Mouse (Mus musculus) left cerebral cortex, adult 8-10 months (tissue): ENCODE measurements around the gene Fam160a1. TPM values are rescaled to one million over a fixed set of nuclear protein-coding genes. Genes with fewer than 3 reads are reported as not detected.

Source experiments
- DNase-seq, 2 experiments: peaks; one replicate each; pipeline ENCODE4 v3.0.0; 2022; ENCODE audit warnings: low spot score in 2 of 2
- total RNA-seq, 4 experiments: library from RNA; stranded (reverse); gene quantifications; 2 replicates each; pipeline ENCODE4 v1.2.4; 2022

Fam160a1 gene
- total RNA-seq, 4 experiments from 2014 or later: 3.4 to 5.0 (median 3.9) TPM

- DNase-seq: no peak
Measured at GRCm38 (mm10) chr3:85748863-85749262, 68.2 kb downstream of the Fam160a1 start.

GRCm38 (mm10) chr3:85746116-85746515, 71.0 kb downstream of the Fam160a1 start:
- DNase-seq: no peak

- no peak for DNase-seq
Measured at GRCm38 (mm10) chr3:85741767-85742166, 75.3 kb downstream of the Fam160a1 start.

GRCm38 (mm10) chr3:85738591-85738990, 78.5 kb downstream of the Fam160a1 start:
- no peak for DNase-seq

GRCm38 (mm10) chr3:85733939-85734729, 83.0 kb downstream of the Fam160a1 start:
- DNase-seq: no peak

- DNase-seq: no peak
Measured at GRCm38 (mm10) chr3:85727171-85727570, 89.9 kb downstream of the Fam160a1 start.

- no peak for DNase-seq
Measured at GRCm38 (mm10) chr3:85725971-85726370, 91.1 kb downstream of the Fam160a1 start.

- no peak for DNase-seq
Measured at GRCm38 (mm10) chr3:85725110-85725509, 92.0 kb downstream of the Fam160a1 start.

- no peak for DNase-seq
Measured at GRCm38 (mm10) chr3:85722581-85722980, 94.5 kb downstream of the Fam160a1 start.

- no peak for DNase-seq
Measured at GRCm38 (mm10) chr3:85715764-85716297, 101.3 kb downstream of the Fam160a1 start.

GRCm38 (mm10) chr3:85713936-85714709, 103.0 kb downstream of the Fam160a1 start:
- DNase-seq: no peak

- no peak for DNase-seq
Measured at GRCm38 (mm10) chr3:85710695-85711094, 106.4 kb downstream of the Fam160a1 start.

- peak; percentile 18 to 26 for DNase-seq
Measured at GRCm38 (mm10) chr3:85707421-85707820, 109.7 kb downstream of the Fam160a1 start.

GRCm38 (mm10) chr3:85703141-85703882, 113.8 kb downstream of the Fam160a1 start:
- DNase-seq: no peak

GRCm38 (mm10) chr3:85698496-85698895, 118.6 kb downstream of the Fam160a1 start:
- DNase-seq: no peak

- no peak for DNase-seq
Measured at GRCm38 (mm10) chr3:85695056-85695455, 122.0 kb downstream of the Fam160a1 start.

- no peak for DNase-seq
Measured at GRCm38 (mm10) chr3:85693013-85693412, 124.1 kb downstream of the Fam160a1 start.

GRCm38 (mm10) chr3:85691134-85691533, 126.0 kb downstream of the Fam160a1 start:
- no peak for DNase-seq

- no peak for DNase-seq
Measured at GRCm38 (mm10) chr3:85688341-85688740, 128.8 kb downstream of the Fam160a1 start.

GRCm38 (mm10) chr3:85685271-85685670, 131.8 kb downstream of the Fam160a1 start:
- DNase-seq: no peak

GRCm38 (mm10) chr3:85683618-85684017, 133.5 kb downstream of the Fam160a1 start:
- DNase-seq: no peak

- DNase-seq: no peak
Measured at GRCm38 (mm10) chr3:85681136-85681535, 136.0 kb downstream of the Fam160a1 start.
